Comparison of ENCODE assay signal across 9 mouse cellular contexts in genomic region chr2:157069755-157070315, GRCm38 (mm10). TPM values are rescaled to one million over a fixed set of nuclear protein-coding genes. Genes with fewer than 3 reads are reported as not detected.
DNase-seq lines count a peak whose midpoint lies in the region; ATAC-seq and TF ChIP-seq lines count a peak whose summit lies in the region.
"Had no signal": no experiment of that assay in that cellular context is flagged by ENCODE, and none has a peak within 500 bp of the region (broad histone marks: within the 10 kb centered on the region; RNA-seq: fewer than 3 reads in every experiment).

No protein-coding gene starts in this region.

- H3K9ac ChIP-seq in midbrain, embryonic 11.5 days (ENCODE audit: low read length), result no peak overlapping the region
- H3K9ac ChIP-seq in limb, embryonic 14.5 days (ENCODE audit: low read depth, low read length, severe bottlenecking), result no peak overlapping the region
- peak overlapping the region; percentile 61 for H3K9ac ChIP-seq in stomach, embryonic 16.5 days (ENCODE audit: low read length)

- DNase-seq in cerebellum, postnatal 10 days, result peak; percentile 66 to 68
- no peak for DNase-seq in cerebellum, adult 9-10 months
- no peak for DNase-seq in midbrain, embryonic 10.5 days (ENCODE audit: low spot score)
- DNase-seq in midbrain, embryonic 11.5 days (ENCODE audit: low spot score, missing footprints), result no peak
- DNase-seq in limb, embryonic 14.5 days (ENCODE audit: low spot score), result no peak
- no peak for DNase-seq in gastrocnemius, postnatal 14 days
- no peak for DNase-seq in left cerebral cortex, adult 18-20 months (ENCODE audit: low spot score in 2 of 2)

- intact Hi-C loops in gastrocnemius, postnatal 14 days (cut with DNase I; ENCODE audit: low total_unique reads), result no loop called here

- H3K4me1 ChIP-seq in midbrain, embryonic 10.5 days, result peaks cover 97% of the 10 kb centered on the region
- H3K4me1 ChIP-seq in midbrain, embryonic 11.5 days (ENCODE audit: control insufficient read depth, insufficient read depth, low read length), result peaks cover 48% of the 10 kb centered on the region
- H3K4me1 ChIP-seq in limb, embryonic 14.5 days (ENCODE audit: control insufficient read depth, insufficient read depth, low read length), result peaks cover 67% of the 10 kb centered on the region
- H3K4me1 ChIP-seq in stomach, embryonic 16.5 days (ENCODE audit: control insufficient read depth, insufficient read depth, low read length), result peaks cover 86% of the 10 kb centered on the region

- peak overlapping the region; percentile 69 for H3K27ac ChIP-seq in midbrain, embryonic 10.5 days (replicated peaks)
- H3K27ac ChIP-seq in midbrain, embryonic 11.5 days (ENCODE audit: low read depth, low read length), result no peak overlapping the region
- H3K27ac ChIP-seq in limb, embryonic 14.5 days (replicated peaks; ENCODE audit: low read depth, low read length), result peak overlapping the region; percentile 71
- H3K27ac ChIP-seq in stomach, embryonic 16.5 days (ENCODE audit: low read length), result peak overlapping the region; percentile 86

- peaks cover 77% of the 10 kb centered on the region for H3K36me3 ChIP-seq in midbrain, embryonic 10.5 days
- H3K36me3 ChIP-seq in midbrain, embryonic 11.5 days (ENCODE audit: control insufficient read depth, insufficient read depth, low read length), result peaks cover 2% of the 10 kb centered on the region; the same call in 1 of the 2 replicates
- H3K36me3 ChIP-seq in limb, embryonic 14.5 days (ENCODE audit: control insufficient read depth, insufficient read depth, low read length), result peaks cover 18% of the 10 kb centered on the region
- H3K36me3 ChIP-seq in stomach, embryonic 16.5 days (ENCODE audit: control insufficient read depth, insufficient read depth, low read length), result no peaks in the 10 kb centered on the region

- no peak for TF ChIP-seq POLR2A in limb, embryonic 14.5 days (IDR thresholded peaks at IDR 0.05; ENCODE audit: borderline replicate concordance, extremely low read depth, insufficient read depth, insufficient read length)

- H3K9me3 ChIP-seq in midbrain, embryonic 10.5 days (replicated peaks), result no peaks in the 10 kb centered on the region
- H3K9me3 ChIP-seq in midbrain, embryonic 11.5 days (ENCODE audit: control insufficient read depth, low read length), result no peaks in the 10 kb centered on the region
- no peaks in the 10 kb centered on the region for H3K9me3 ChIP-seq in limb, embryonic 14.5 days (ENCODE audit: control insufficient read depth, low read length)
- H3K9me3 ChIP-seq in stomach, embryonic 16.5 days (replicated peaks; ENCODE audit: control insufficient read depth, low read length), result no peaks in the 10 kb centered on the region

- no peak for ATAC-seq in midbrain, embryonic 11.5 days (ENCODE audit: low FRiP score)
- ATAC-seq in limb, embryonic 14.5 days (ENCODE audit: low FRiP score, low read depth), result no peak
- ATAC-seq in stomach, embryonic 16.5 days (ENCODE audit: insufficient read depth, low FRiP score), result no peak

- WGBS in midbrain, embryonic 10.5 days, result 53% methylated on average over 3 of the region's 3 CpGs
- WGBS in midbrain, embryonic 11.5 days, result 55% methylated on average over 3 of the region's 3 CpGs
- 39% methylated on average over 3 of the region's 3 CpGs for WGBS in limb, embryonic 14.5 days
- 34% methylated on average over 3 of the region's 3 CpGs for WGBS in stomach, embryonic 16.5 days

- H3K27me3 ChIP-seq in midbrain, embryonic 10.5 days (ENCODE audit: low read depth, poor library complexity, severe bottlenecking), result no peaks in the 10 kb centered on the region
- no peaks in the 10 kb centered on the region for H3K27me3 ChIP-seq in midbrain, embryonic 11.5 days (ENCODE audit: control insufficient read depth, insufficient read depth, low read length)
- H3K27me3 ChIP-seq in limb, embryonic 14.5 days (ENCODE audit: control insufficient read depth, insufficient read depth, low read length), result no peaks in the 10 kb centered on the region
- no peaks in the 10 kb centered on the region for H3K27me3 ChIP-seq in stomach, embryonic 16.5 days (ENCODE audit: control insufficient read depth, insufficient read depth, low read length)

- no peak overlapping the region for H3K4me2 ChIP-seq in midbrain, embryonic 11.5 days
- no peak overlapping the region for H3K4me2 ChIP-seq in limb, embryonic 14.5 days (replicated peaks; ENCODE audit: low read depth, low read length, severe bottlenecking)
- H3K4me2 ChIP-seq in stomach, embryonic 16.5 days (ENCODE audit: low read depth, low read length), result peak overlapping the region; percentile 36; the same call in 1 of the 2 replicates

- no peak overlapping the region; the same call in 1 of the 2 replicates for H3K4me3 ChIP-seq in midbrain, embryonic 10.5 days
- no peak overlapping the region for H3K4me3 ChIP-seq in midbrain, embryonic 11.5 days (ENCODE audit: low read depth, low read length)
- H3K4me3 ChIP-seq in limb, embryonic 14.5 days (replicated peaks; ENCODE audit: low read length), result no peak overlapping the region
- no peak overlapping the region for H3K4me3 ChIP-seq in stomach, embryonic 16.5 days (replicated peaks; ENCODE audit: low read length)

RNA-seq across cellular contexts. Expression of gene Soga1, which starts 9.2 kb away (rescaled TPM):
- polyA plus RNA-seq in midbrain, embryonic 10.5 days (2016; fragmentation: Nextera tagmentation; extraction: Ambion mirVana), result 3.6 and 3.7 TPM in 2 replicates
- 5.2 and 6.0 TPM in 2 replicates for polyA plus RNA-seq in midbrain, embryonic 11.5 days (2014; fragmentation: Nextera tagmentation; extraction: Ambion mirVana)
- polyA plus RNA-seq in limb, embryonic 14.5 days (2012; rRNA removed), result 14.2 and 22.8 TPM in 2 replicates
- polyA plus RNA-seq in limb, embryonic 14.5 days (2014; fragmentation: Nextera tagmentation; extraction: Ambion mirVana), result 5.5 and 7.9 TPM in 2 replicates
- 2.1 and 2.6 TPM in 2 replicates for polyA plus RNA-seq in stomach, embryonic 16.5 days (2015; fragmentation: Nextera tagmentation; extraction: Ambion mirVana)
- 10 to 100 TPM; 11.1 to 12.2 TPM for total RNA-seq in gastrocnemius, postnatal 14 days (2021)
- 10 to 100 TPM; 17.1 to 17.7 TPM for total RNA-seq in left cerebral cortex, adult 18-20 months (2021)

RNA-seq across cellular contexts. Expression of gene Tldc2, which starts 17.0 kb away (rescaled TPM):
- polyA plus RNA-seq in midbrain, embryonic 10.5 days (2016; fragmentation: Nextera tagmentation; extraction: Ambion mirVana), result not detected in 2 replicates
- not detected in 2 replicates for polyA plus RNA-seq in midbrain, embryonic 11.5 days (2014; fragmentation: Nextera tagmentation; extraction: Ambion mirVana)
- polyA plus RNA-seq in limb, embryonic 14.5 days (2012; rRNA removed), result not detected in 2 replicates
- polyA plus RNA-seq in limb, embryonic 14.5 days (2014; fragmentation: Nextera tagmentation; extraction: Ambion mirVana), result not detected in 2 replicates
- not detected in 2 replicates for polyA plus RNA-seq in stomach, embryonic 16.5 days (2015; fragmentation: Nextera tagmentation; extraction: Ambion mirVana)
- total RNA-seq in gastrocnemius, postnatal 14 days (2021), result not detected
- not detected for total RNA-seq in left cerebral cortex, adult 18-20 months (2021)
- total RNA-seq: left cerebral cortex, postnatal 4 days had no signal

Comparison
In these comparisons a context has a peak if more than half of its experiments do, and no peak if none do; other contexts are left out.
1. DNase-seq: peak in cerebellum, postnatal 10 days (2 of 2); none in cerebellum, adult 9-10 months (single experiment), midbrain, embryonic 10.5 days (single experiment), midbrain, embryonic 11.5 days (single experiment), limb, embryonic 14.5 days (single experiment), gastrocnemius, postnatal 14 days (single experiment) and left cerebral cortex, adult 18-20 months (0 of 2).